Mouse (Mus musculus) brain, embryonic 14.5 days (tissue): ENCODE measurements around the gene Dbr1.

Experiments
- CTCF ChIP-seq: fragments of 200-500 bp; IDR thresholded peaks from 2 replicates; pipeline ENCODE4 v1.5.1; 2012; ENCODE audit warnings: inconsistent platforms, mild to moderate bottlenecking, moderate library complexity, borderline replicate concordance; ENCODE audit not compliant: insufficient read depth, insufficient read length; ENCODE audit errors: extremely low read depth
- POLR2A ChIP-seq: fragments of 200-500 bp; IDR thresholded peaks from 2 replicates; pipeline ENCODE4 v1.6.1; 2012; ENCODE audit warnings: mild to moderate bottlenecking, inconsistent platforms, borderline replicate concordance; ENCODE audit not compliant: poor library complexity, insufficient read depth, insufficient read length, severe bottlenecking; ENCODE audit errors: extremely low read depth

DNA sequence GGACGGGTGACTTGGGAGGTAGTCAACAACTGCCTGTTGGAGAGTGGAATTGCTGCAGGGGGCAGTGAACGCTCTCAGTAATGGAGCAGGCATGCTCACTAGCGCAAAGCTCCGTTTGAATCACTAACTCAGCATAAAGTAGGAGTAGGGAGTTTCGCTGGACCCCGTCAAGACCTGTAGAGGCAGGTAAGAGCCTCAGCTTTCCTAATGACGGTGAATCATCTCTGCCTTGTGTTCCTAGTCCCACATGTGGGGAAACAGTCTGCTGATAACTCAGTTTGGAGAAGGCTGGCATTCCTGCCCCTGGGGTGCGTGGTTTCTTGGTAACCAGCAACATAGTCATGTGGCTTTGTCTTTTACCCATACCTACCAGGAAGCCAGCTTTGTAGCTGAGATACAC lies 56.7 kb downstream of the Dbr1 start:
- TF ChIP-seq CTCF = no peak
- no peak for TF ChIP-seq POLR2A
